Mouse (Mus musculus) heart, postnatal 0 days (tissue): ENCODE data around the gene Smco2. TPM values are rescaled to one million over a fixed set of nuclear protein-coding genes. Genes with fewer than 3 reads are reported as not detected.

Experiments
- ATAC-seq: fragments of 200-750 bp; cut with Nextera tagmentation; 2 replicates; pipeline ENCODE4 v1.8.0; 2017; ENCODE audit warnings: low read depth, moderate number of reproducible peaks, moderate library complexity; ENCODE audit not compliant: insufficient read depth
- DNase-seq: peaks from one replicate; pipeline ENCODE4 v3.0.0-alpha.2; 2016; ENCODE audit warnings: low spot score
- H3K27ac ChIP-seq: fragments of 300-500 bp; sonication (generic); 2 replicates; pipeline ENCODE4 v1.5.1; 2014; ENCODE audit warnings: low read depth, mild to moderate bottlenecking
- H3K27me3 ChIP-seq: fragments of 300-500 bp; sonication (generic); 2 replicates; pipeline ENCODE4 v1.6.1; 2014; ENCODE audit warnings: low read length, mixed read lengths; ENCODE audit not compliant: control insufficient read depth, insufficient read depth
- H3K36me3 ChIP-seq: fragments of 300-500 bp; sonication (generic); replicated peaks from 2 replicates; pipeline ENCODE4 v1.6.1; 2014; ENCODE audit warnings: low read length, mixed read lengths; ENCODE audit not compliant: control insufficient read depth, insufficient read depth
- H3K4me1 ChIP-seq: fragments of 300-500 bp; sonication (generic); 2 replicates; pipeline ENCODE4 v1.6.1; 2014; ENCODE audit warnings: antibody characterized with exemption; ENCODE audit not compliant: control insufficient read depth, insufficient read depth
- H3K4me2 ChIP-seq: fragments of 300-500 bp; sonication (generic); 2 replicates; pipeline ENCODE4 v1.6.1; 2014; ENCODE audit warnings: low read depth, mild to moderate bottlenecking, low read length, moderate library complexity
- H3K4me3 ChIP-seq: fragments of 300-500 bp; sonication (generic); 2 replicates; pipeline ENCODE4 v1.5.1; 2014; ENCODE audit warnings: low read depth, low read length
- H3K9ac ChIP-seq: fragments of 300-500 bp; sonication (generic); replicated peaks from 2 replicates; pipeline ENCODE4 v1.6.1; 2014; ENCODE audit warnings: low read depth, low read length, mixed read lengths
- H3K9me3 ChIP-seq: fragments of 300-500 bp; sonication (generic); replicated peaks from 2 replicates; pipeline ENCODE4 v1.6.1; 2016; ENCODE audit warnings: low read length; ENCODE audit not compliant: control insufficient read depth
- CTCF ChIP-seq: IDR thresholded peaks from 2 replicates; pipeline ENCODE4 v1.5.1; 2016; ENCODE audit warnings: antibody characterized with exemption, control low read depth, low read depth
- EP300 ChIP-seq: IDR thresholded peaks from 2 replicates; pipeline ENCODE4 v1.6.1; 2016; ENCODE audit warnings: antibody characterized with exemption, low read depth
- WGBS: fragments of 180-500 bp; shearing (Covaris S2); extraction: QIAGEN DNeasy Blood & Tissue Kit; methylation state at CpG from one replicate; pipeline ENCODE4 v1.1.7; 2014; 5-methylcytosine and 5-hydroxymethylcytosine counted together
- polyA plus RNA-seq: library from polyadenylated mRNA; unstranded; fragments of >200 nt; fragmentation: Nextera tagmentation; extraction: Ambion mirVana; gene quantifications from 2 replicates; pipeline ENCODE4 v1.2.1, GENCODE M21; 2015
- total RNA-seq: library from RNA; depleted of rRNA; stranded (reverse); fragments of >200 nt; gene quantifications from 2 replicates; pipeline ENCODE4 v1.2.3, GENCODE M21; 2014; ENCODE audit warnings: low replicate concordance

Gene Smco2
- total and polyA plus RNA-seq, 2 experiments from 2014 or later = 0.29 TPM; not detected in 1

DNA sequence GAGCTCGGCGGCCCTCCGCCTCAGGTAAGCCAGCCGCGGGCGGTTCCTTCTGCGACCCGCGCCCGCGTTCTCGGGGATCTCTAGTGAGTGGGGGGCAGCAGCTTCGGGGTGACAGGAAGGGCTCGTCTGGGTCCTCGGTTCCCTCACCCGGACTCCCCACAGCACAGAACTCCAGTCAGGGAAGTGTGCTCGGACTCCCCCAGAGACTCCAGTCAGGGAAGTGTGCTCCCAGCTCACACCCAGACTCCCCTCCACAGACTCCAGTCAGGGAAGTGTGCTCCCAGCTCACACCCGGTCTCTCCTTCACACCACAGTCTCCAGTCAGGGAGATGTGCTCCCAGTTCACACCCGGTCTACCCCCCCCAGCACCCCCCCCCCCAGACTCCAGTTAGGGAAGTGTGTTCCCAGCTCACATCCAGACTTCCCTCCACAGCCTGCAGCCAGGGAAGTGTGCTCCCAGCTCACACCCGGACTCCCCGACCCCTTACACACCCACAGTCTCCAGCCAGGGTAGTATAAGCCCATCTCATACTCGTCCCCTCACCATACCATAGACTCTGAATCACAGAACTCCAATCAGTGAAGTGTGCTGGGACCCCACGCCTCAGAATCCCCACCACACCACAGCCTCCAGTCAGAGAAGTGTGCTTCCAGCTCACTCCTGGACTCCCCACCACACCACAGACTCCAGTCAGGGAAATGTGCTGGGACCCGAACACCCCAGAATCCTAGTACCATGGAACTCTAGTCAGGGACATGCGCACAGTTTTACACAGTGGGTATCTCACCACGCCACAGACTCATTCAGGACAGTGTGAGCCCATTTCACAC lies 39.0 kb downstream of the Smco2 start:
- TF ChIP-seq CTCF = no peak
- no peak for TF ChIP-seq EP300
- DNase-seq (peak; percentile 36), ATAC-seq (peak; percentile 57)
- Histone ChIP-seq H3K4me1 (peaks cover 40% of the 10 kb centered on the region), H3K9ac (peak overlapping the region; percentile 96), H3K27ac (peak overlapping the region; percentile 92), H3K4me2 (peak overlapping the region; percentile 81), H3K27me3 (no peaks in the 10 kb centered on the region), H3K4me3 (peak overlapping the region; percentile 87), H3K9me3 (no peaks in the 10 kb centered on the region), H3K36me3 (peaks cover 6% of the 10 kb centered on the region)
- WGBS = 6% methylated on average over 26 of the region's 26 CpGs

DNA sequence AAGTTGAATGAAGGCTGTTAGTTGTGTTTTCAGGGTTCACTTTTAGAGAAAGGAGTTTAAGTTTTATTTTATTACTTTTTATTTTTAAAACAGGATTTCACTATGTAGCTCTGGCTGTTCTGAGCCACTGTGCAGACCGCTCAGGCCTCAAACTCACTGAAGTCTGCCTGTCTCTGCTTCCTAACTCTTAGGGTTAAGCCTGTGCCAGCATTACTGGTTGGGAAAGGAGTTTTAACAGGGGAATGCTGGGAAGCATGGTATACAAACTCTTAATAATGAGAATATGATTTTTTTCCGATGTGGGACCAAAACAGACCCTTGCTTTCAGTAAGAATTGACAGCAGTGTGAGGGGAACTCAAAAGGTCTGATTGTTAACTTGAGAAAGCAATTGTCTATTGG lies 40.3 kb downstream of the Smco2 start:
- Histone ChIP-seq H3K36me3 (peaks cover 6% of the 10 kb centered on the region), H3K4me2 (peak overlapping the region; percentile 21), H3K9me3 (no peaks in the 10 kb centered on the region), H3K9ac (peak overlapping the region; percentile 4; the same call in 1 of the 2 replicates), H3K4me3 (peak overlapping the region; percentile 27), H3K27ac (peak overlapping the region; percentile 49), H3K4me1 (peaks cover 34% of the 10 kb centered on the region), H3K27me3 (no peaks in the 10 kb centered on the region)
- ATAC-seq (no peak), DNase-seq (no peak)
- 54% methylated on average over 2 of the region's 2 CpGs for WGBS
- TF ChIP-seq CTCF (no peak), EP300 (no peak)

DNA sequence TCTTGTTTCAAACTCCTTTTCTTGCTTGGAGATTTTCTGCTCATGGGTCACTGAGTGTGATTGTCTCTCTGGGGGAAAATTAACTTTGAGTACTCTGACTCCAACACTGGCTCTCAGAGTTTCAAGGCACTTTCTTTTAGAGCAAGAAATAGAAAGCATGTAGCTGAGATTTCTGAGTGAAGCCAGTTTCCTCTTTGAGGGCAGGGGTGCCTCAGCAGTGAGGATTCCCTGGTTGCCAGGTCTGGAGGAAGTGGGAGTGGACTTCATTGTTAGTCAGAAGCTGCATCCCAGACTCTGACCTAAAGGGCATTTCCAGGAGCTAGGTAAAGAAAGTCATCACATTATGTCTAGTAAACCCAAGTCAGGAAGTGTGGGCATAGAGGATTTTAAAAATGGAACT lies 40.7 kb downstream of the Smco2 start:
- Histone ChIP-seq H3K4me2 (peak overlapping the region; percentile 21), H3K9ac (peak overlapping the region; percentile 4; the same call in 1 of the 2 replicates), H3K4me1 (peaks cover 34% of the 10 kb centered on the region), H3K27ac (peak overlapping the region; percentile 49), H3K4me3 (peak overlapping the region; percentile 27; the same call in 1 of the 2 replicates), H3K9me3 (no peaks in the 10 kb centered on the region), H3K27me3 (no peaks in the 10 kb centered on the region), H3K36me3 (peaks cover 6% of the 10 kb centered on the region)
- DNase-seq = peak; percentile 64
- ATAC-seq = no peak
- TF ChIP-seq EP300 (no peak), CTCF (no peak)

DNA sequence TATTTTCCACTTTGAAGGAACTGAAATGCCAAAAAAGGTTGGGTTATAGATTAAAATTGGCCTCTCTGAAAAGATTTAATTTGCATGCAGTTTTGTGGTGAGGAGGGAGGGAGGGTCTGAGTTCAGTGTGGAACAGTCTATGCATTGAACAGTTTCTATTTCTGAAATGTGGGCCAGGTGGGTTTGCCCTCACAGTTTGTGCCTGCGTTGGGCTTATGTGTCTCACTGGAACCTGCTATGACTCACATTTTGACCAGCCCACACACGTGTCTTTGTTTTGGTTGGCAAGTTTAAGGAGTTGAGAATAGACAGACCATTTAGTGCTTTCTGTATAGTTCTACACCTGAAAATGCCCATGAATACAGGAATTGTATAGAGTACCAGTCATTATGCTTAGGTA lies 44.0 kb downstream of the Smco2 start:
- DNase-seq (no peak), ATAC-seq (no peak)
- TF ChIP-seq EP300 = no peak
- no peak for TF ChIP-seq CTCF
- Histone ChIP-seq H3K4me2 (no peak overlapping the region), H3K36me3 (peaks cover 6% of the 10 kb centered on the region), H3K27me3 (no peaks in the 10 kb centered on the region), H3K27ac (no peak overlapping the region), H3K4me1 (peaks cover 38% of the 10 kb centered on the region), H3K9ac (no peak overlapping the region), H3K4me3 (no peak overlapping the region), H3K9me3 (no peaks in the 10 kb centered on the region)
- 30% methylated on average over 2 of the region's 2 CpGs for WGBS

DNA sequence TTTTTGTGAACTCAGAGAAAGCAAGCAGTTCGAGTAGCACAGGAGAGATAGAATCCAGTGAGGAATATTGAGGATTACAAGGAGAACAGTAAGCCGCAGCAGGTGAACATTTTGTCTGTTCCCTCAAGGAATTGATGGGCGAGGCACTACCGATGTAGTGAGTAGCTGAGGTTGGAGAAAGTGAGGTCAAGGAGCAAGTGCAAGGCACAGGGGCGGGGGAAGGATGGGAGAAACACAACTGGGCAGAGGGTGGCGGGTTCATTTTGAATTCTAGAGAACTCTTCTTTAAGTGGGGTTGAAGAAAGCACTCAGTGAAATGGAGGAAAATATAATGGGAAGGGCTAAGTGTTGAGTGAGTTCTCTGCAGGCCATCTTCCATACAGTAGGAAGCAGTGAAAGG lies 48.8 kb downstream of the Smco2 start:
- Histone ChIP-seq H3K27ac (no peak overlapping the region), H3K9me3 (no peaks in the 10 kb centered on the region), H3K36me3 (no peaks in the 10 kb centered on the region), H3K9ac (no peak overlapping the region), H3K4me1 (peaks cover 17% of the 10 kb centered on the region), H3K4me2 (no peak overlapping the region), H3K4me3 (no peak overlapping the region), H3K27me3 (no peaks in the 10 kb centered on the region)
- DNase-seq (no peak), ATAC-seq (no peak)
- 83% methylated on average over 6 of the region's 6 CpGs for WGBS
- TF ChIP-seq EP300 = no peak
- no peak for TF ChIP-seq CTCF

- ATAC-seq (no peak), DNase-seq (no peak)
- H3K9ac ChIP-seq = no peak overlapping the region
- H3K36me3 ChIP-seq = no peaks in the 10 kb centered on the region
- TF ChIP-seq CTCF (no peak), EP300 (no peak)
- no peaks in the 10 kb centered on the region for H3K27me3 ChIP-seq
- H3K9me3 ChIP-seq = no peaks in the 10 kb centered on the region
- H3K4me2 ChIP-seq = no peak overlapping the region
- peaks cover 10% of the 10 kb centered on the region for H3K4me1 ChIP-seq
- 28% methylated on average over 2 of the region's 2 CpGs for WGBS
- no peak overlapping the region for H3K4me3 ChIP-seq
- H3K27ac ChIP-seq = no peak overlapping the region
These were observed 49.7 kb downstream of the Smco2 start for GRCm38 (mm10) chr6:146899647-146900046.
